ENCODE assay signal across 9 mouse cellular contexts in the genomic region with DNA sequence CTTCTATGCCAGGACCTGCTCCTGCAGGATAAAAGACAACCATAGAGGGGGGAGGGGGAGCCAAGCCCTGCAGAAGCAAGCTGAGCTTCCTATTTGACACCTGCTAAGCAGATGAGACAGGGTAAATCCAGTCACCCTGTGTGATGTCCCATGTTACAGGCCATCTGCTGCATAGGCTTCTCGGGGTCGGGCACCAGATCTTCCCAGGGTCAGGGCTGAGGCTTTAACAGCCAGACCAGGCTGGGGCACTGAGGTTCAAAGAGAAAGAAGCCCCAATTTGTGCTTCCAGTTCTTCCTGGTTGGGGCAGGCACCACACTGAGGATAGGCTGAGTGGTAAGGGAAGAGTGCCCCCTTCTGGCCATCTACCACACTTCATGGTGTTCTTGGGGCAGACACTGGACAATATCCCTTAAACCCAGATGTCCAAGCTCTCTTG.
A peak's percentile ranks its signal among the peaks of the same experiment; 100 is the strongest.
DNase-seq lines count a peak whose midpoint lies in the region; ATAC-seq and TF ChIP-seq lines count a peak whose summit lies in the region.
"Had no signal": no experiment of that assay in that cellular context is flagged by ENCODE, and none has a peak within 500 bp of the region (broad histone marks: within the 10 kb centered on the region; RNA-seq: fewer than 3 reads in every experiment).

No protein-coding gene starts in this region.

- no peak overlapping the region for H3K27ac ChIP-seq in forebrain, embryonic 10.5 days
- no peak overlapping the region for H3K27ac ChIP-seq in liver, adult 2 months (replicated peaks; ENCODE audit: insufficient read depth, low read depth, low read length)
- H3K27ac ChIP-seq in neural tube, embryonic 14.5 days (ENCODE audit: low read depth, low read length) = no peak overlapping the region
- H3K27ac ChIP-seq: liver, embryonic 13.5 days had no signal

- H3K36me3 ChIP-seq in forebrain, embryonic 10.5 days (replicated peaks) = no peaks in the 10 kb centered on the region
- H3K36me3 ChIP-seq in liver, adult 2 months (ENCODE audit: control insufficient read depth, insufficient read depth, low read length) = no peaks in the 10 kb centered on the region
- H3K36me3 ChIP-seq in neural tube, embryonic 14.5 days (ENCODE audit: control insufficient read depth, insufficient read depth, low read length) = no peaks in the 10 kb centered on the region
- H3K36me3 ChIP-seq: liver, embryonic 13.5 days had no signal

- H3K79me2 ChIP-seq in liver, adult 2 months (ENCODE audit: control insufficient read depth, insufficient read depth, low read length) = no peaks in the 10 kb centered on the region

- ATAC-seq in neural tube, embryonic 14.5 days (ENCODE audit: low read depth) = peak; percentile 82

- 5% methylated on average over 2 of the region's 2 CpGs for WGBS in forebrain, embryonic 10.5 days
- WGBS in liver, adult 2 months = 12% methylated on average over 2 of the region's 2 CpGs
- WGBS in neural tube, embryonic 14.5 days = 6% methylated on average over 2 of the region's 2 CpGs

- no peaks in the 10 kb centered on the region for H3K27me3 ChIP-seq in forebrain, embryonic 10.5 days (ENCODE audit: poor library complexity, severe bottlenecking)
- H3K27me3 ChIP-seq in liver, adult 2 months (ENCODE audit: control insufficient read depth, insufficient read depth, low read length) = no peaks in the 10 kb centered on the region
- no peaks in the 10 kb centered on the region for H3K27me3 ChIP-seq in neural tube, embryonic 14.5 days (ENCODE audit: control insufficient read depth, insufficient read depth, low read length)
- H3K27me3 ChIP-seq: liver, embryonic 13.5 days had no signal

- H3K4me3 ChIP-seq in forebrain, embryonic 10.5 days = no peak overlapping the region
- H3K4me3 ChIP-seq in liver, adult 2 months (ENCODE audit: insufficient read depth, low read depth, low read length) = no peak overlapping the region
- H3K4me3 ChIP-seq in neural tube, embryonic 14.5 days (ENCODE audit: low read depth, low read length) = no peak overlapping the region
- H3K4me3 ChIP-seq: liver, embryonic 13.5 days had no signal

- peak; percentile 7 for DNase-seq in thymus, postnatal 4 days
- DNase-seq in thymus, postnatal 0 days (ENCODE audit: low spot score) = no peak
- peak; percentile 81 for DNase-seq in forebrain, embryonic 10.5 days (ENCODE audit: extremely low spot score, low spot score)
- peak; percentile 70 to 78 for DNase-seq in heart, postnatal 14 days
- peak; percentile 64 to 76 for DNase-seq in kidney, postnatal 25 days
- DNase-seq in liver, adult 2 months (ENCODE audit: extremely low read depth, low read depth, low spot score) = peak; percentile 29
- DNase-seq in urinary bladder, postnatal 4 days (ENCODE audit: low spot score in 2 of 2) = peak; percentile 50 to 74
- DNase-seq: liver, embryonic 13.5 days had no signal

- intact Hi-C loops in heart, postnatal 14 days (cut with DNase I) = loop anchor here (2.0 to 5.0 kb wide), 3 partner anchors 488 to 728 kb away; no protein-coding TSS in a partner anchor

- no peak for TF ChIP-seq POLR2A in liver, adult 2 months (IDR thresholded peaks at IDR 0.05; ENCODE audit: extremely low read depth, insufficient read depth, low read length)

- peaks cover 7% of the 10 kb centered on the region for H3K4me1 ChIP-seq in forebrain, embryonic 10.5 days
- no peaks in the 10 kb centered on the region for H3K4me1 ChIP-seq in liver, adult 2 months (ENCODE audit: control insufficient read depth, insufficient read depth, low read length)
- peaks cover 6% of the 10 kb centered on the region; the same call in 1 of the 2 replicates for H3K4me1 ChIP-seq in neural tube, embryonic 14.5 days (ENCODE audit: control insufficient read depth, insufficient read depth, low read length)
- H3K4me1 ChIP-seq: liver, embryonic 13.5 days had no signal

- H3K9me3 ChIP-seq in forebrain, embryonic 10.5 days = no peaks in the 10 kb centered on the region
- no peaks in the 10 kb centered on the region for H3K9me3 ChIP-seq in neural tube, embryonic 14.5 days (ENCODE audit: control insufficient read depth, low read length)
- H3K9me3 ChIP-seq: liver, embryonic 13.5 days had no signal

- no peak overlapping the region for H3K9ac ChIP-seq in liver, adult 2 months (ENCODE audit: low read depth, low read length)
- no peak overlapping the region; the same call in 1 of the 2 replicates for H3K9ac ChIP-seq in neural tube, embryonic 14.5 days (replicated peaks; ENCODE audit: low read depth, low read length)
- H3K9ac ChIP-seq: liver, embryonic 13.5 days had no signal

- H3K4me2 ChIP-seq in neural tube, embryonic 14.5 days (ENCODE audit: low read depth, low read length) = no peak overlapping the region
- H3K4me2 ChIP-seq: liver, embryonic 13.5 days had no signal

- TF ChIP-seq CTCF in liver, adult 2 months (IDR thresholded peaks at IDR 0.05; ENCODE audit: low read depth, low read length) = peak; percentile 74
